Mouse (Mus musculus): Measurements from ENCODE around the gene Il22. TPM values are rescaled to one million over a fixed set of nuclear protein-coding genes. Genes with fewer than 3 reads are reported as not detected.
"Not testable (repeated sequence)": the region's sequence is repeated elsewhere in the genome, so short reads cannot be mapped to it uniquely, and the experiment has no call there.

Gene Il22
- total RNA-seq (2021), result not detected

DNA sequence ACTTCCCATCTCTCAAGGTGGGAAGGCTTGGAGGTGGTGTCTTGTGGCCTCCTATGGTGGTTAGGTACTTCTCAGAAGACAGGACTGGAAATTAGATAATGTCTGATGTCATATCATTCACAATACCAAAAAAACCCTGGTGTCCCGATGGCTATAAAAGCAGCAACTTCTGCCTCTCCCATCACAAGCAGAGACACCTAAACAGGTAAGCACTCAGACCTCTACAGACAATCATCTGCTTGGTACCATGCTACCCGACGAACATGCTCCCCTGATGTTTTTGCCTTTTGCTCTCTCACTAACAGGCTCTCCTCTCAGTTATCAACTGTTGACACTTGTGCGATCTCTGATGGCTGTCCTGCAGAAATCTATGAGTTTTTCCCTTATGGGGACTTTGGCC is at the start of gene Il22:
Il22 (plus strand) TSS at position 301 of the 400 bp plus-strand sequence.
- no peak for DNase-seq (ENCODE audit: extremely low spot score in 1 of 2, low spot score in 1 of 2)

DNA sequence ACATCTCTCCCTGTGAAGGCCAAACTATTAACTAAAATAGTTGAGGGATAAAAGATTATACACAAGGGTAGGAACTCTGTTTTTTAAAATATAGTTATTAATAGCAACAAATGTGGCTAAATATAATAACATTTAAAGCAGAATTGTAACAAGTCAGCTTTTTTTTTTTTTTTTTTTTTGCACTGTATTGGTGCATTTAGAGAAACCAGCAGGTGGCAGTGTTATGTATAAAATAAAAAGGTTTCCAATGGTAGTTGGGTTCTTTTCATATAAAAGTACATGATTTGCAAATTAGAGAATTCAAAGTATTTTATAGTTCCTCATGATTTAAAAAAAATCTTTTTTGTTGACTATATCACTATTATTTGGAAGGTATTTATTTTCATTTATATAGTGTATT is 48.8 kb upstream of the Il22 start:
- DNase-seq (ENCODE audit: extremely low spot score in 1 of 2, low spot score in 1 of 2), result peak in 1 of 2 experiments; percentile 10

DNA sequence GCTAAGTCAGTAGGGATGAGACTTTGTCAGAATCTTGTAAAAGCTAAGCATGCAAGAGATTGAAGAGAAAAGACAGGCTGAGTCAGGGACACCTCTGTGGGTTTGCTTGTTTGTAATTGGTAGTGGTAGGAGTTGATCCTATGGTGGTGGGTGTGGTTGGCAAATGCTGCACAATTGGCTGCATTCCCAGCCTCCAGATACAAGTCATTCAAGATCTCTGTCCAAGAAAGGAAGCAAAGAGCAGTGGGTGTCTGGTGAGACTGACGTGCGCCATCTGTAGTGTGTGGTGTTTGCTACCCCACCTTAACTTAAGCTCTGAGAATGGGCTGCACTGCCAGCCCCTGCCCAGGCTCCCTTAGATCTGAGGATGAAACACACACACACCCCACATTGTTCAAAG is 43.6 kb upstream of the Il22 start:
- peak; percentile 17 to 42 for DNase-seq (ENCODE audit: extremely low spot score in 1 of 2, low spot score in 1 of 2)

DNA sequence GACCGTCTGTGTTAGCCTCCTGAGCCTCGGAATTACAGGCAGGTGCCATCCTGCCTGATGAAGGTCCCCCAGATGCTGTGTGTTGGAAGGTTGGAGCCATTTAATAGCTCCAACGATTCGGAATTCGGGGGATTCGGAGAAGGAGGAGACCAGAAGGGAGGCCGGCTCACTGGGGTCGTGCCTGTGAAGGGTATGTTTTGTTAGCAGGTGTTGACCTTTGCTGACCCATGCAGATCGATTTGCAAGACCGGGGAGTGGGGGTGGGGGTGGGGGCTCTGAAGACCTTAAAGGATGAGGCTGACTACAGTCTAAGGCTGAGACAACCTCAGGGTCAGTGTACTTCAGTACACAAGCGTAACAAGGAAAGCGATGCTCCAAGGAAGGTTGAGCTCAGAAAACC is 35.5 kb upstream of the Il22 start:
- DNase-seq (ENCODE audit: extremely low spot score in 1 of 2, low spot score in 1 of 2), result no peak

DNA sequence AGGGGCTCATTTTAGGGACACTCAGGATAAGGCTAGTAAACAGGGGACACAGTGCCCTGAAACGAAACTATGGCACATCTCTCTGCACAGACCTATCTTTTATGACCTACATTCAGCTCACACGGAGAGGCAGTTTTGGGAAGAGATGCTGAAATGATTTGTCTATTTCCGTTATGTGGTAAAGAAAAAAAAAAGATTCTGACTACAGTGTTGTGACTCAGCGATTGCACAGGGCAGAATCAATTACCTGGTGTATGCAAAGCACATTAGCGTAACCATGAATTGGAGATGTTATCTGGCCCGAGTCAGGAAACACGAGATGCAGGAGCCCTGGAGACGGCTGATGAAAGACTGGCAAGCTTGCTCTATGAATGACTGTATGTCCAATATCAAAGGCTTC is 32.3 kb upstream of the Il22 start:
- DNase-seq (ENCODE audit: extremely low spot score in 1 of 2, low spot score in 1 of 2), result no peak

DNA sequence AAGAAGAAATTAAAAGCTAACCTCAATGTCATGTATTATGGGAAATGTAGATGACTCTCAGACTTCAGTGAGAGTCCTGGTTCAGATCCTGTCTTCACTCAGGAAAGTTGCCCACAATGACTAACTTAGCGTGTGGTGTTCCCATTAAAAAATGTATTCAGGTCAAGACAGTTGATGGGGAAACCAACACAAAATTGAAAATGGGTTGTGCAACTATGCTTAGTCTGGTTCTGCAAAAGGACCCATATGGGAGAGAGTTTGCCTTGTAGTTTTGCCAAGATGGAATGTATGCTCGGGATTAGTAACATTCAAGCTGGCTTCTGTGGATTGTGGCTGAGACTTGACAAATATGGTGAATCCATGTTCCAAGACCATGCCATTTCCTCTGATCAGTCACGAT is 31.9 kb upstream of the Il22 start:
- DNase-seq (ENCODE audit: extremely low spot score in 1 of 2, low spot score in 1 of 2), result no peak

DNA sequence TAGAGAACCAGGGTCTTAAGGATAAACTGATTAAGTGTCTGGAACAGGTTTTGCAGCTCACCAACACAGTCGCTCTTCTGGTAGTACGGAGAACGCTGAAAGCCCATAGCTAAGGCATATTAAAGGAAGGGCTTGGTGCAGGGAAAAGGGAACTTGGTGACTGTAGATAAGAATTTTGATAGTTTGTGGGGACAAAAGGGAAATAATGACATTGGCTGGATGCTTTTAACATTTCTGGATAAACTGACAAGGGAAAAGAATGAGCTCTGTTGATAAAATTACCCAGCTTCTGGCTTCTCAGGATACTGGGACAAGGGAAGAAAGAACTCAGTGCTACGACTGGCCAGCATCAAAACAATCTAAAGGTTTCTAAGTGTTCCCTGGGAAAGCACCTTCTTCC is 29.2 kb upstream of the Il22 start:
- DNase-seq (ENCODE audit: extremely low spot score in 1 of 2, low spot score in 1 of 2), result not testable (repeated sequence)

DNA sequence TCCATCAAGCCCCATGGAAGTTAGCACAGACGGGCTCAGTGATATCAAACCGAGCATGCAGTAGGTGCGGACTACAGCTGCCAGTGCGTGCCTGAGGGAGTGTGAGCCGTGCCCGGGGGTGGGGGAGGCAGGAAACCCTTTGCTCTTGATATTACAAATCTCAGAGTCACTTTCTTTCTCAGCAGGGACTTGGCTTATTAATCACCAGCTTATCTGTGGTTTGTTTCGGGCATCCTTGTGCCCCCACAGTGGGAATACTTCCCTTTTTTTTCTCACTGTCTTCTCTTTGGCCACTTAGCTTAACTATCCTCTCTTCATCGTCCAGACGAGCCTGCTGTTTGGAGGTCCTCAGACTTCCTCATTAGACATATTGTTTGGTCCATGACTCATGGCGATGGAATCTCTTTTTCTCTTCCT is 26.0 kb upstream of the Il22 start:
- no peak for DNase-seq (ENCODE audit: extremely low spot score in 1 of 2, low spot score in 1 of 2)

DNA sequence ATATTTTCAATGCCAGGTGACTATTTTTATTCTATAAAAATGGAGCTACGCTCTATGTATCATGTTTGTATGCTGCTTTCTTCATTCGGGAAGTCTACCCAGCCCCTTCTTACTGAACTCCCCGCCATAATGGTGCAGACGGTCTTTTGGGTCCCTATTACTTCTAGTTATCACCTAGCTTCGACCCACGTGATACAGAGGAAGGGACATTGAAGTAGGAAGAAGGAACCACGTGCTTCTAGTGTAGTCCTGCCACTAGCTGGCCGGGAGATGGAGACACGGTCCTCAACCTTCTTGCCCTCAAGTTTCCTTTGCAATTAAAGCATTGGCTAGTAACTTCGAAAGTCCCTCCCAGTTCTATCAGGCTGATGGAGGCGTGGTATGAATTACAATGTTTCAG is 25.5 kb upstream of the Il22 start:
- DNase-seq (ENCODE audit: extremely low spot score in 1 of 2, low spot score in 1 of 2), result no peak

DNA sequence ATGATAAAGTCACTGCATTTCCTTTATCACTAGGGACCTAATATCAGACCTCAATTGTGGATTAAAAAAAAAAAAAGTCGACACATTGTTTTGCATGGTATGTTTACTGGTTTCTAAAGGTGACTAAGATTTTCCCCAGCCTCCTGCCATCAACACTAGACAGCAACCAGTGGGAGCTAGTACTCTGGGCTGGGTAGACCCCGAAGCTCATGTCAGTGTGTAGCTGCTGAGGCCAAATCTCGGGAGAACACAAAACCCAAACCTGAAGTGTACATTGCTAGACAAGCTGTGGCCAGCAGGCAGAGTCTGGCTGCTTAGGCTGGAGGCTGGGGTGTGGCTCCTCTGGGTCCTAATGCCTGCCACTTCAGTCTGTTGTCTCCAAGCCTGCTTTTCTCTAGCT is 9.6 kb upstream of the Il22 start:
- DNase-seq (ENCODE audit: extremely low spot score in 1 of 2, low spot score in 1 of 2), result not testable (repeated sequence)

DNA sequence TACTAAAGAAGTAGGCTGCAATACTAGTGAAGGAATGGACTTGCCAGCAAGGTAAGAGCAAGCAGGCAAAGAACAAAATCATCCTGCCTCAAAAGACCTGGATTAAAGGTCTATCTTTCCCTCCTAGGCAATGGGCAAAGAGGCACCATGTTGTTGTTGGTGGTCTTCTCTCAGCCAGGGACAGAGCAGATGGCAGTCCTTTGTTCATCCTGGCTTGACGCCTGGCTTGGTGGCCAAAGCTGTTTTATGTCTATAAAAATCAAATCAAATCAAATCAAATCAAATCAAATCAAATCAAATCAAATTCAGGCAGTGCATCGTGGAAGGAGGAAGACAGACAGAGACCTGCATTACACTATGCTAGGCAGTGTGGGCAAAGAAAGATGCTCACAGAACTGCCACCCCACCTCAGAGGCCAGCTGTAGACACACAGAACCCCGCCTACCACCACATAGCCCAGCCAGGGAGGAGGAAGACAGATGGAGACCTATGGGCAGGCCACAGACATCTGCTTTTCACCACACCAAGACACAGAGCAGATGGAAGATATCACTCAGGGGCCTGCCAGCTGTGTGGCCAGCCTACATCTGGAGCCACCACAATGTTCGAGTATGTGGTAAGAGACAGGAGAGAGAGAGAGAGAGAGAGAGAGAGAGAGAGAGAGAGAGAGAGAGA is 11.1 kb downstream of the Il22 start:
- DNase-seq (ENCODE audit: extremely low spot score in 1 of 2, low spot score in 1 of 2), result not testable (repeated sequence)

DNA sequence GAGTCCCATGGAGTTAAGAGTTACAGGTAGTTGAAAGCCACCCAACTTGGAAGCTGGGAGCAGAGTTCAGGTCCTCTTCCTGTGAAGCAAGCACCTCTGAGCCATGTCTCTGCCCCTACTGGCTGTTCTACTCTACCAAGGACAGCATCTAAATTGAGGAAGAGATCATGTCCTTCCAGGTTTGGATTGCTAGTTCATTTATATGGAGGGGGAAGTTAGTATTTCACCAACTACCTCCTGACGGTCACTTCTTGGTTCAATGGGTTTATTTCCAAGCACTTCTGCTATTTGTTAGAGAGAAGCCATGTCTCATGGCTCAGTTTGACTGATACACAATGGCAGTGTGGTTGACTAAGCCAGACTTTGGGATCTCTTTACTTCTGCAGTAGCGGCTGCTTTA is 22.9 kb downstream of the Il22 start:
- DNase-seq (ENCODE audit: extremely low spot score in 1 of 2, low spot score in 1 of 2), result not testable (repeated sequence)

DNA sequence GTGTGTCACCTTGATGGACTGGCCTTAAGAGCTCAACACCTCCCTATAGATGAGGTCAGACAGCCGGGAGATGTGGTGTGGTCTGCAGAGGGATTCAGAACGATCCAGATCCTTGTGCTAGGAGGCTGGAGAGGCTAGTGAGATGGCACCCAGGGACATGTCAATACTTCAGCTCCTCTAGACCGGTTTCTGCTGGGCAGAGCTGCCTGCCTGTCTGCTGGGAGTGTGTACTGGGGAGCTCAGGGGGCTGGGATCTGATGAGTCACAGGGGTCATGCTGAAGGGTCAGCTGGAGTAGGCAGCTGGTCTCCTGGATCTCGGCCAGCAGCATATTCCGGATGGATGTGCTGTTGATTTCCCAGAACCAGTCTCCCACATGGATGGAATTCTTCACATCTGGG is 27.9 kb downstream of the Il22 start:
- DNase-seq (ENCODE audit: extremely low spot score in 1 of 2, low spot score in 1 of 2), result not testable (repeated sequence)

DNA sequence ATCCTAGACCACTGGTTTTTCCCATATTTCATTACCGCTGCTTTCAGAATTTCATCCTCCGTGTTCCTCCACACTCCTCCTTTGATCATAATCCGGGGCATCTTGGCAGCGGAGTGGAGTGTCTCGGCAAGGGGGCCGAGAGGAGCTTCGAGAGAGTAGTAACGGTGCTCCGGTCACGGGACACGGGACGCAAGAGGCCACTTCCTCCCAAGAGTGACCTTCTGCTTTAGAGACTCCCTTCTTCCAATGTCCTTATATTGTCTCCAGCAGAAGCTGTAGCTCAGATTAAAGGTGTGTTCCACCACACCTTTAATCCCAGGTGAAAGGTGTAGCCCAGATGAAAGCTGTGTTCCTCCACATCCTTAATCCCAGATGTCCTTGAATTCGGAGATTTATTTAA is 35.9 kb downstream of the Il22 start, which contains the start of gene Gm32717:
Gm32717 (minus strand) TSS at position 101 of the 400 bp plus-strand sequence.
- DNase-seq (ENCODE audit: extremely low spot score in 1 of 2, low spot score in 1 of 2), result not testable (repeated sequence)

DNA sequence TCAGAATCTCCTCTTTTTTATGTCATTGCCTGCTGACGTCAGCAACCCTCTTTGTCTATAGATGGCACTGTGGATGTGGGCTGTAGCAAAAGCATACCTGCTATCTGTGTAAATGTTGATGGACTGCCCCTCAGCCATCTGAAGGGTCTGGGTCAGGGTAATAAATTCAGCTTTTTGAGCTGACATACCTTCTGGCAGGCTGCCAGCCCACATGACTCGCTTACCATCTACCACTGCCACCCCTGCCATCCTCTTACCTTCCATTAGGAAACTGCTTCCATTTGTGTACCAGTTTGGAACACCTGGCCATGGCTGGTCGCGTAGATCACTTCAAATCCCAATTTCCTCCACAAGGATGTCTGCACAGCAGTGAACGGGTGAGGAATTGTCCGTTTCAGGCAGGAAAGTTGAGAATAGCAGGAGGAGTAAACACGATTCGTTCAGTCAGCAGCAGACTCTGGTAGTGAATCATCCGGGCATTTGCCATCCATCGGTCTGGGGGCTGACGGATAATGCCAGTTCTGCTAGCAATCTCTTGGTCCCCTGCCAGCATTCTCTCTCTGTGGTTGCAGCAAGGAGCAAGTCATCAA is 44.4 kb downstream of the Il22 start:
- DNase-seq (ENCODE audit: extremely low spot score in 1 of 2, low spot score in 1 of 2), result peak; percentile 12 to 16

DNA sequence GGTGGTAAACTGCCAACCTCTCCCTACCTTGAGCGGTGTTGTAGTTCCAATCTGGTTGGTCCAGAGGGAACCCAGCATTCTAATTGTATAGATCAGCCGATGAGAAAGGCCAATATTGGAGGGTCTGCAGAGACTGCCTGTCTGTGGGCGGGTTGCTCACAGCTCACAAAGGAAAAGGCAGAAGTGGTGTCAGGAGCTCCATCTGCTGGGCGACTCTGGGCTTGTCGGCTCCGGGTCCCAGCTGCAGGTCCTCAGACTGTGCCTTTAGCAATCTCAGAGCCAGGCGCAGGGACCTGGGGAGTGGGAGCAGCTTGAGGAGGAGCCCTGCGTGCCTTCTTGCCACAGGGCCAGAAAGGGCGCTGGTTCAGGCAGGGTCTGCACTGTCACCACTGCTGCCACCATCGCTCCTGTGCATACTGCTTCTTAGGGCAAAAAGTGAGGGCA is 46.1 kb downstream of the Il22 start:
- peak in 1 of 2 experiments; percentile 34 for DNase-seq (ENCODE audit: extremely low spot score in 1 of 2, low spot score in 1 of 2)

DNA sequence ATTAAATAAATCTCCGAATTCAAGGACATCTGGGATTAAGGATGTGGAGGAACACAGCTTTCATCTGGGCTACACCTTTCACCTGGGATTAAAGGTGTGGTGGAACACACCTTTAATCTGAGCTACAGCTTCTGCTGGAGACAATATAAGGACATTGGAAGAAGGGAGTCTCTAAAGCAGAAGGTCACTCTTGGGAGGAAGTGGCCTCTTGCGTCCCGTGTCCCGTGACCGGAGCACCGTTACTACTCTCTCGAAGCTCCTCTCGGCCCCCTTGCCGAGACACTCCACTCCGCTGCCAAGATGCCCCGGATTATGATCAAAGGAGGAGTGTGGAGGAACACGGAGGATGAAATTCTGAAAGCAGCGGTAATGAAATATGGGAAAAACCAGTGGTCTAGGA is 53.6 kb downstream of the Il22 start, which contains the start of gene Gm32802:
Gm32802 (plus strand) TSS at position 301 of the 400 bp plus-strand sequence.
- DNase-seq (ENCODE audit: extremely low spot score in 1 of 2, low spot score in 1 of 2), result not testable (repeated sequence)

Other genes with a start within 250 kb of the Il22 start
- gene Mdm1, start 63.1 kb upstream of the Il22 start, total RNA-seq (2021), result 10 to 100 TPM in 1 of 2 experiments, 1 to 10 TPM in 1; 8.4 to 10.1 TPM
- under 1 TPM; 0.89 to 0.92 TPM for gene Gm32717, start 35.8 kb downstream of the Il22 start, total RNA-seq (2021)
- under 1 TPM; 0.89 to 0.92 TPM for gene Gm32802, start 53.7 kb downstream of the Il22 start, total RNA-seq (2021)
- gene Iltifb, start 90.1 kb downstream of the Il22 start, total RNA-seq (2021), result not detected
- gene Gm9040, start 122.0 kb downstream of the Il22 start, total RNA-seq (2021), result not detected
- gene Gm9044, start 127.5 kb downstream of the Il22 start, total RNA-seq (2021), result not detected
- gene Gm9045, start 132.9 kb downstream of the Il22 start, total RNA-seq (2021), result not detected
- gene Gm9046, start 138.3 kb downstream of the Il22 start, total RNA-seq (2021), result not detected
- not detected for gene Gm9048, start 143.7 kb downstream of the Il22 start, total RNA-seq (2021)
- gene Gm9049, start 149.2 kb downstream of the Il22 start, total RNA-seq (2021), result not detected
- gene Ifng, start 236.1 kb downstream of the Il22 start, total RNA-seq (2021), result not detected